Mouse (Mus musculus) regulatory T cell (primary cell): Measurements from ENCODE around the gene Olfr273.
"Not testable (repeated sequence)": the region's sequence is repeated elsewhere in the genome, so short reads cannot be mapped to it uniquely, and the experiment has no call there.

Experiments used
- in situ Hi-C: fragments of 300-600 bp; cut with MboI, MseI; formaldehyde crosslinking; loops from one replicate; pipeline ENCODE4 v1.15.1; 2025; ENCODE audit warnings: high pct_unique_total_duplicates

The Olfr273 gene

GRCm38 (mm10) chr4:52859136-52859535 lies at the start of gene Olfr273:
TSS of gene Olfr273 (minus strand) at chr4:52859236.
- in situ Hi-C loops: no loop called here

DNA sequence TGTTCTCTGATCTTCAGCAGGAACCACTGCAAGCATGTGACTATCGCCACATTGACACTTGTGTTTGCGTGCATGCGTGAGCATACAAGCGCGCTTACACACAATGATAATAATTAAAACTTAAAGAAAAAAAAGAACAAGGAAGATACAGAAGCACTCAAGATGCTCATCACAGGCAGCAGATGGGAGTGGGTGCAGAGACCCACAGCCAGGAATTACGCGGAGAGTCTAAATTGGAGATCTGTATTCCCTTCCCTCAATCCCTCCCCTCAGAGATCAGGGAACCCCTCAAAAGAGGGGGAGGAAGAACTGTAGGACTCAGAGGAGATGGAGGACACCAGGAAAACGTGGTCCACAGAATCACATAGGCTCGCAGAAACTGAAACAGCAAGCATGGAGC lies 5.1 kb upstream of the Olfr273 start:
- in situ Hi-C loops: no loop called here

DNA sequence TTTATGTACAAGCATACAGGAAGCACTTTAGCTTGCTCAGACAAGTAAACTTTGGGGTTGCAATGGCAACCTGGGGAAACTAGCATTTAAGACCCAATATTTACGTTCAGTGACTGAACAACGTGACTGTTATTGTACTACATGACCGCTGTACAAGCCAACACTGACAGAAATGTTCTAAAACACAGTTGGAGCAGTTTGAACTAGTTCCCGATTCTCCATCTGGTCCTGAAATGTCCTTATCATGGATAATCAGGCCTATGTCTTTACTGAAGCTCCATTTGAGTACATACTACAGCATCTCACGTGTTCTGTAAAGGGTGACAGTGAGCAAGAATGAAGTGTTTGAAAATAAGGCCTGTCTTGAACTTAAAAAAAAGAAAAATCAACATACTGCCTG lies 9.4 kb downstream of the Olfr273 start:
- in situ Hi-C loops: no loop called here

DNA sequence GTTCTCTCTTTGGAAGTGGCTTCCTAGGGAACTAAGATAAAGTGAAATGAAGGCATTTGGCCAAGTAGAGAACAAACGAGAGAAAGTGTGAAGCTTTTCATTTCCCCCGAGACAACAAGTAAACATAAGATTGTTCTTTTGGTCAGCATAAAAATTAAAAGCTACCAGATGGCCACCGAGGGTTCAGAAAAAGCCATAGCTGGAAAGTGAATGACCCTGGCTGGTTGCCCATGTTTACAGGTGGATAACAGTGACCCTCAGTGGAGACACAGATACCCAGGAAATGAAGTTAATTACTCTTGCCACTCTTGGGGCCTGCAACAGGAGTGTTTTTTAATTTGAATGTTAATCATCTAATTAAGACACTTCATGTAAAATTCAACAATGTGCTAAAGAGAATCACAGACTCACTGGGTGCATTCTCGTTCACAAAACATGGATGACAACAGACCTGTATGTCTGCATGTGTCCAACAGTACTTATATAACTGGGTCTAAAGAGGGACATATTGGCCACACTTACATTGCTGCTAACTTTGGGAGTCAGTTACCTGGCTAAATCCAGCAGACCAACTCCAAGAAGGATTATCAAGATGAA lies 9.9 kb downstream of the Olfr273 start:
- in situ Hi-C loops: no loop called here

- in situ Hi-C loops: not testable (repeated sequence)
Observed at GRCm38 (mm10) chr4:52845411-52845810, 13.6 kb downstream of the Olfr273 start.

- in situ Hi-C loops: loop anchor here (10.0 kb wide), 1 partner anchor 897 kb away; no protein-coding TSS in a partner anchor
Observed at GRCm38 (mm10) chr4:52821375-52821774, 37.7 kb downstream of the Olfr273 start.

DNA sequence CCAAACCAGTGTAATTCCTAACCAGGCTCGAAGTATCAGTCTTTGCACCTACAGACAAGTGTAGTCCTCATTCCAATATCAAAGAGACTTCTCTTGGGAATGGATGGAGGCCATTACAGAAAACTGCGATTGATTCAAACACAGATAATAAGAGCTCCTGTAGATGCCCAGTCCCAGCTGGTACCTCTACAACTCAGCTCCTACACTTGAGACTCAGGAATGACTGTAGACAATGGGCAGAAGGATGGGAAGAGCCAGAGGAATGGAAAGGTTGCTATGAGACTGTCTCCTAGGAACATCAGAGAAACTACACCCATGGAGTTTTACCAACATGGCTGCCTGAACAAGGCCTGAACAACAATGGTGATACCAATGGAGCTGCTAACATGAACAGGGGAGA lies 44.7 kb downstream of the Olfr273 start, which contains the start of gene Olfr275:
TSS of gene Olfr275 (plus strand) at position 301 of the 400 bp plus-strand sequence.
- in situ Hi-C loops: no loop called here

GRCm38 (mm10) chr4:52811871-52812270 lies 47.2 kb downstream of the Olfr273 start:
- in situ Hi-C loops: no loop called here
